Mouse (Mus musculus): Measurements from ENCODE around the gene Pphln1.
"Not testable (repeated sequence)": the region's sequence is repeated elsewhere in the genome, so short reads cannot be mapped to it uniquely, and the experiment has no call there.

The Pphln1 gene

GRCm38 (mm10) chr15:93397826-93398698 lies at the start of gene Pphln1, which contains the start of gene Zcrb1:
TSS of gene Pphln1 (plus strand) at chr15:93398350.
TSS of gene Zcrb1 (minus strand) at chr15:93398334.
- peak; percentile 93 for DNase-seq (ENCODE audit: low read depth, low spot score)

GRCm38 (mm10) chr15:93358346-93359095 lies 39.6 kb upstream of the Pphln1 start:
- DNase-seq (ENCODE audit: low read depth, low spot score) = no peak

DNA sequence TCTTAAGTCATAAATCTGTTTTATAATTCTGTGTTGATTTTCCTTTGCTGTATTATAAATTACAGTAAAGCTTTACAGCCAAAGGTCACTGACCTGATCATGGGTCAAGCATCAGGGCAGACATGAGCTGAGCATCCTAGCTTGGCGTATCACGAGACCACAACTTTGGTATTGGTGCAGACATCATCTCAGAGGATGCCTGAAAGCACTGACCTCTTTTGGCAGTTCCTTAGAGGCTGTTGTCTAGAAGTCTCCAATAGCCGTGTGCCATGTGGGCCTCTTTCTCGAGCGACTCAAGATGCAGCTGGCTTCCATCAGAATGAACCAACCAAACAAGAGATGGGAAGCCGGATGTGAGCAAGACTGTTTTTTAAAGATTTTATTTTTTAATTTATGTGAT lies 32.6 kb upstream of the Pphln1 start:
- DNase-seq (ENCODE audit: low read depth, low spot score) = no peak

DNA sequence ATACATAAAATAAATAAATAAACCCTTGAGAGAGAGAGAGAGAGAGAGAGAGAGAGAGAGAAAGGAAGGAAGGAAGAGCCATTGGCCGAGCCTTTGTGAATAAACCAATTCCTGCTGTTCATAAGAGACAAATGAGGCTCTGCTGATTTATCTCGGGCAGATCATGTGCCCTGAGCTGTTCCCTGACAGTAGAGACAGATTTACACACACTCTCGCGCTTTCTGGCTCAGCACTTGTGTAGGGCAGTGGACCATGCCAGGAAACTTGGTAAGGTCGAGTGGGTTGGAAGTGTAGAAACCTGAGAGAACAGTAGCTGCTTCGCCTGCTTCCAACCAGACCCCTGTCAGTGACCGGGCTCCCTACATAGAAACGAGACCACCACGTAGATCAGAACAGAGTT lies 29.6 kb upstream of the Pphln1 start:
- no peak for DNase-seq (ENCODE audit: low read depth, low spot score)

DNA sequence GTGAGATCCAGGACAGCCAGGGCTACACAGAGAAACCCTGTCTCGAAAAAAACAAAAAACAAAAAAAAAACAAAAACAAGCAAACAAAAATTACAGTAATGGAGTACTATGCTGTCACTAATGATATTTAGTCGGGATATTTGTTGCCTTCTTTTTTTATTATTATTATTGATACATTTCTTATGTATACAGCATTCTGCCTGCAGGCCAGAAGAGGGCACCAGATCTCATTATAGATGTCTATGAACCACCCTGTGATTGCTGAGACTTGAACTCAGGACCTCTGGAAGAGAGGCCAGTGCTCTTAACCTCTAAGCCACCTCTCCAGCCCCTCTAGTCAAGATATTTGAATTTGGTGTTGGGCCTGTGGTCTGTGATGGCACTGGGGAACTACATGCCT lies 26.3 kb upstream of the Pphln1 start:
- DNase-seq (ENCODE audit: low read depth, low spot score) = no peak

DNA sequence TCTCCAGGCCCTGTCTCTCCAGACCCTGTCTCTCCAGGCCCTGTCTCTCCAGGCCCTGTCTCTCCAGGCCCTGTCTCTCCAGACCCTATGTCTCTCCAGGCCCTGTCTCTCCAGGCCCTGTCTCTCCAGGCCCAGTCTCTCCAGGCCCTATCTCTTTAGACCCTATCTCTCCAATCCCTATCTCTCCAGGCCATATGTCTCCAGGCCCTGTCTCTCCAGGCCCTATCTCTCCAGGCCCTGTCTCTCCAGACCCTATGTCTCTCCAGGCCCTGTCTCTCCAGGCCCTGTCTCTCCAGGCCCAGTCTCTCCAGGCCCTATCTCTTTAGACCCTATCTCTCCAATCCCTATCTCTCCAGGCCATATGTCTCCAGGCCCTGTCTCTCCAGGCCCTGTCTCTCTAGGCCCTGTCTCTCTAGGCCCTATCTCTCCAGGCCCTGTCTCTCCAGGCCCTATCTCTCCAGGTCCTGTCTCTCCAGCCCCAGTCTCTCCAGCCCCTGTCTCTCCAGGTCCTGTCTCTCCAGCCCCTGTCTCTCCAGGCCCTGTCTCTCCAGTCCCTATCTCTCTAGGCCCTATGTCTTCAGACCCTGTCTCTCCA lies 25.5 kb upstream of the Pphln1 start:
- DNase-seq (ENCODE audit: low read depth, low spot score) = not testable (repeated sequence)

GRCm38 (mm10) chr15:93375696-93376095 lies 22.5 kb upstream of the Pphln1 start:
- no peak for DNase-seq (ENCODE audit: low read depth, low spot score)

- DNase-seq (ENCODE audit: low read depth, low spot score) = peak; percentile 72
Measured at GRCm38 (mm10) chr15:93379177-93379576, 19.0 kb upstream of the Pphln1 start.

- no peak for DNase-seq (ENCODE audit: low read depth, low spot score)
Measured at GRCm38 (mm10) chr15:93381337-93381736, 16.8 kb upstream of the Pphln1 start.

DNA sequence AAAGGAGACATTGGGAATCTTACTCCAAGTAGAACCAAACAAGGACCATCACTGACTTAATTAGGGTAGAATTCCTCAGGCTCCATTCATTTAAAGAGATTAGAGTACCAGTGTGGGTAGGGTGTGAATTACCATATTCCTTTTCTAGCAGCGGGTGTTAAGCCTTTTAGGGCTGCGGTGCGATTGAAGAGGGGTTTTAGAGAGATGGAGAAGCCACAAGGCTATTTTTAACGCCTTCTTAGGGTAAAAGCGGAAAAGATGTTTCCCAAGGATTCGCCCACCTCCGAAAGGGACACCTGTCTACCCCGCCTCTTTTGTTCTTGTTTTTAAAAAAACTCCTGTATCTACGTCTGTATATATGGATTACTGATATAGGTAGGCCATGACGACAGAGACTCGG lies 881 bp upstream of the Pphln1 start:
- DNase-seq (ENCODE audit: low read depth, low spot score) = no peak

GRCm38 (mm10) chr15:93398699-93399540 lies 770 bp downstream of the Pphln1 start:
- no peak for DNase-seq (ENCODE audit: low read depth, low spot score)

- no peak for DNase-seq (ENCODE audit: low read depth, low spot score)
Measured at GRCm38 (mm10) chr15:93401446-93401845, 3.3 kb downstream of the Pphln1 start.

DNA sequence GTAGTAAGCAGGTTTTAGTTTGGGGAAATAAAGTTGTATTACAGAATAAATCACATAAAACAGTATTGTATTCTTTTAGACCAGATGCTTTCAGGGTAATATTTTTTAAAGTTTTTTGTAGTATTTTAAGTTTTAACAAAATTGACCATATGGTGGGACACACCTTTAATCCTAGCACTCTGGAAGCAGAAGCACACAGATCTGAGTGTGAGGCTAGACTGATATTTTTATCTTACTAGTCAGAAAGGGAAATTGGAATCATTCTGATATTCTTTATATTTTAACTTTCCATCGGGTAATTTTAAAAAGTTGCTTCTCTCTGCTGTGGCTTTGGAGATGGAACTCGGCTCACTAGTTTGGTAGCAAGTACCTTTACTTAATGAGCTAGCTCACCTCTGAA lies 4.6 kb downstream of the Pphln1 start:
- no peak for DNase-seq (ENCODE audit: low read depth, low spot score)

- DNase-seq (ENCODE audit: low read depth, low spot score) = no peak
Measured at GRCm38 (mm10) chr15:93404849-93405248, 6.7 kb downstream of the Pphln1 start.

- no peak for DNase-seq (ENCODE audit: low read depth, low spot score)
Measured at GRCm38 (mm10) chr15:93405446-93405986, 7.4 kb downstream of the Pphln1 start.

GRCm38 (mm10) chr15:93406492-93406891 lies 8.3 kb downstream of the Pphln1 start:
- no peak for DNase-seq (ENCODE audit: low read depth, low spot score)

DNA sequence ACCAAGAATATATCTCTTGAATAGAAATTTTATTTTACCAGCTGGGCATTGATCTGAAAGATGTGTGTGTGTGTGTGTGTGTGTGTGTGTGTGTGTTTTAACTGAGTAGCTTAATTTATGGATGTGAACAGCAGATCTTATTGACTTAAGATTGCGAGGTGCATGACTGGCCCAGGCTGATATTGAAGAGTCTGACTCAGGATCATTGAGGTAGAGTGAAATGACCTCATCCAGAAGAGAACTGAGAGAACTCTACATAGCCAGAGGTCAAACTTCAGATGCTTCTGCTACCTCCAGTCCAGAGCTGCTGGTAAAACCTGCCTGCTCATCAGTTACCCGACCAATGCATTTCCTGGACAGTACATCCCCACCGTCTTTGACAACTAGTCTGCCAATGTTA lies 14.3 kb downstream of the Pphln1 start:
- no peak for DNase-seq (ENCODE audit: low read depth, low spot score)

DNA sequence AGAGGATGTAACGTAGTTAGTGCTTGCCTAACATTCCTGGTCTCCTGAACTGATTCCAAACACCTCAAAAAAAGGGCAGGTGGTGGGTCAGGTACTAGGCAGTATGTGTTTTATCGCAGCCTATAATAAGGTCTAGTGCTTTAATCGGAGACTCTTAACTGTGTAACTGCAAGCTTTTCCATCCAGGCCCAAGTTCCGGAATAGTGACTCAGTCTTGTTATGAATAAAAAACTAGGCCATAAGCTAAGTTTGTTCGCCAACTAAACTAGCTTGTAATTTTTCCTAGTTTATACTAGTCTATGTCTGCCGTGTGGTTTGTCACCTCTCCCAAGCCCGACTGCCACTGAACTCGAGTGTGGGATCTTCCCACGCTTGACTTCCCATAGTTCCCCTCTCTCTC lies 16.3 kb downstream of the Pphln1 start:
- DNase-seq (ENCODE audit: low read depth, low spot score) = no peak

DNA sequence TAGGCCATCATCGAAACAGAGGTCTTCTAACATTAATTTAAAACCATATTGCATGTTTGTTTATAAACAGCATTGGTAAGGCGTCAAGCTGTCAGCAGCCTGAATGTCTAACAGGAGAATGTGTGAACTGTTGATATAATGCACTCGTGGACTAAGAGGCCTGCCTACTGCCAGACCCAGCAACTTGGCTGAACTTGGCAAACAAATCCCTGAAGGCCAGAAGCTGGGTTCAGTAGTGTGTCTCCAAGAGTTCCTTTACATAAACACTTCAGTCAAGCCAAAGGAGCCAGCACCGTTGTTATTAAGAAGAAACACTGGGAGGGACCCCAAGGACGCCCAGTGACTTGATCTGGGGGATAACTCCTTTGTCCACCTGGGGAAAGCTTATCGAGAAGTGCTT lies 18.1 kb downstream of the Pphln1 start:
- no peak for DNase-seq (ENCODE audit: low read depth, low spot score)

GRCm38 (mm10) chr15:93420596-93420995 lies 22.4 kb downstream of the Pphln1 start:
- peak; percentile 50 for DNase-seq (ENCODE audit: low read depth, low spot score)

DNA sequence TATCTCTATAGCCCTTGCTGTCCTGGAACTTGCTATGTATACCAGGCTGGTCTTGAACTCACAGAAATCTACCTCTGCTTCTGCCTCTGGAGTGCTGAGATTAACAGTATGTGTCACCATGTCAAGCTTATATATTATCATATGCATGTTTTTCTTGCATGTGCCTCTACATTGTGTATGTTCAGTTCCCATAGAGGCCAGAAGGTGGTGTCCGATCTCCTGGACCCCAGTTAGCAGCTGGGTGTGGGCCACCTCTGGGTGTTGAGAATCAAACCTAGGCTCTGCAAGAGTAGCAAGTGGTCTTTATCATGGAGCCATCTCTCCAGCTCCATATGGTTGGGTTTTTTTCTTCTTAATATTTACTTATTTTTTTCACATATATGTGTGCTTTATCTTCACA lies 24.4 kb downstream of the Pphln1 start:
- peak; percentile 69 for DNase-seq (ENCODE audit: low read depth, low spot score)
